Mouse (Mus musculus): Measurements from ENCODE around the gene Pdik1l.

DNA sequence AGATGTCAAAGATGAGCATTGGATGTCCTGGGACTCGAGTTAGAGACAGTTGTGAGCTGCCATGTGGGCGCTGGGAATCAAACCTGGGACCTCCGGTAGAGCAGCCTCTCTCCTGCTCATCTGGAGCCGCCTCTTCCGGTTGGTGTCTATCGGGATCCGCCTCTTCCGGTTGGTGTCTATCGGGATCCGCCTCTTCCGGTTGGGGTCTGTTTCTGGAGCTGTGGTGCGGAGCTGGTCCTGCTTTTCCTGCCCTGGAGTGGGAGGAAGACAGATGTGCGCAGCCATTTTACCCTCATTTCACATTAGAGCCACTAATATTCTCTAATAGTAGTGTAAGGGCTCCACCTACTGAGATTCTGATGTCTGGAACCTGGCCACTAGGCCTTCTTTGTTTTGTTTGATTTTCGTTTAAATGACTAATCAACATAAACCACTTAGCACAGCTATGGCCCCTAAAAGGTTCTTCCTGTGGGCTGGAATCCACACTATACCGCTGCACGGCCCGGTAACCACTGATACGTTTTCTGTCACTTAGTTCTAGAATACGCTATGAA, 19.5 kb downstream of the Pdik1l start:
- TF ChIP-seq POLR2A (IDR thresholded peaks at IDR 0.05; ENCODE audit: insufficient read depth, low read depth, low read length) (no peak), CTCF (IDR thresholded peaks at IDR 0.05; ENCODE audit: insufficient read depth, low read depth, low read length) (no peak)
